Mouse (Mus musculus) neural tube, embryonic 14.5 days (tissue): ENCODE data around the gene Gm13283. TPM values are rescaled to one million over a fixed set of nuclear protein-coding genes. Genes with fewer than 3 reads are reported as not detected.
"Not testable (repeated sequence)": the region's sequence is repeated elsewhere in the genome, so short reads cannot be mapped to it uniquely, and the experiment has no call there.

Source experiments
- ATAC-seq: fragments of 200-750 bp; cut with Nextera tagmentation; 2 replicates; pipeline ENCODE4 v1.8.0; 2017; ENCODE audit warnings: low read depth, mild to moderate bottlenecking, moderate TSS enrichment, moderate library complexity
- H3K27ac ChIP-seq: fragments of 300-500 bp; sonication (generic); 2 replicates; pipeline ENCODE4 v1.5.1; 2014; ENCODE audit warnings: low read depth, mild to moderate bottlenecking, control low read depth, low read length, moderate library complexity, mixed read lengths
- H3K27me3 ChIP-seq: fragments of 300-500 bp; sonication (generic); 2 replicates; pipeline ENCODE4 v1.6.1; 2014; ENCODE audit warnings: low read length; ENCODE audit not compliant: control insufficient read depth, insufficient read depth
- H3K36me3 ChIP-seq: fragments of 300-500 bp; sonication (generic); 2 replicates; pipeline ENCODE4 v1.6.1; 2014; ENCODE audit warnings: low read length, mixed read lengths; ENCODE audit not compliant: control insufficient read depth, insufficient read depth
- H3K4me1 ChIP-seq: fragments of 300-500 bp; sonication (generic); 2 replicates; pipeline ENCODE4 v1.6.1; 2014; ENCODE audit warnings: low read length; ENCODE audit not compliant: control insufficient read depth, insufficient read depth
- H3K4me2 ChIP-seq: fragments of 300-500 bp; sonication (generic); 2 replicates; pipeline ENCODE4 v1.6.1; 2014; ENCODE audit warnings: mild to moderate bottlenecking, low read depth, low read length, control low read depth
- H3K4me3 ChIP-seq: fragments of 300-500 bp; sonication (generic); 2 replicates; pipeline ENCODE4 v1.5.1; 2014; ENCODE audit warnings: low read depth, low read length, control low read depth, mixed read lengths
- H3K9ac ChIP-seq: fragments of 300-500 bp; sonication (generic); replicated peaks from 2 replicates; pipeline ENCODE4 v1.6.1; 2014; ENCODE audit warnings: low read depth, mild to moderate bottlenecking, control low read depth, low read length, mixed read lengths
- H3K9me3 ChIP-seq: fragments of 300-500 bp; sonication (generic); 2 replicates; pipeline ENCODE4 v1.6.1; 2016; ENCODE audit warnings: low read length; ENCODE audit not compliant: control insufficient read depth
- WGBS: fragments of 180-500 bp; shearing (Covaris S2); extraction: QIAGEN DNeasy Blood & Tissue Kit; methylation state at CpG from one replicate; pipeline ENCODE4 v1.1.7; 2014; 5-methylcytosine and 5-hydroxymethylcytosine counted together
- polyA plus RNA-seq: library from polyadenylated mRNA; unstranded; fragments of >200 nt; fragmentation: Nextera tagmentation; extraction: Ambion mirVana; gene quantifications from 2 replicates; pipeline ENCODE4 v1.2.1, GENCODE M21; 2014

Gene Gm13283
- polyA plus RNA-seq, 1 experiment from 2014 or later: not detected

DNA sequence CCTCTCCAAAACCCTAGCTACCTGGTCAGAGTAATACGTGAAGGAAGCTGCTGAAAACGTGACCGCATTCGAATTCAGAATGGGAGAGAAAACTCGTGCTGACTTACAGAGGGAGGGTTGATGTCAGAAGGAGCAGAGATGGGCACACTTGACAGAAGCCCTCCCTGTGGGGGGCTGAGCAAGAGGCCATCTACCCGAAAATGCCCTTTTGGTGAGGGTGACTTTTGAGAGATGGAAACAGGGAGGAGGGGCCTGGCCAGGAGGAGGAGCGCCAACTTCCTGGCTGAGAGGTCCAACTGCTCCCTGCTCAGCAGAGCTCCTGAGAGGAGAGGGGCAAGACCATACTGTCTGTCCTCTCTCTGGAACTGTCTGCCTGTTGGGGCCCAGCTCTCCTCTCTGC is 21.9 kb downstream of the Gm13283 start, which contains the start of gene Ifnz:
Gene Ifnz, plus strand, starts transcription at position 301 of the 400 bp plus-strand sequence.
- H3K27me3 ChIP-seq, ATAC-seq, H3K4me2 ChIP-seq, H3K4me3 ChIP-seq, H3K36me3 ChIP-seq, H3K4me1 ChIP-seq, H3K9me3 ChIP-seq, H3K9ac ChIP-seq, H3K27ac ChIP-seq: not testable (repeated sequence)
- WGBS: 9% methylated on average over 1 of the region's 7 CpGs

DNA sequence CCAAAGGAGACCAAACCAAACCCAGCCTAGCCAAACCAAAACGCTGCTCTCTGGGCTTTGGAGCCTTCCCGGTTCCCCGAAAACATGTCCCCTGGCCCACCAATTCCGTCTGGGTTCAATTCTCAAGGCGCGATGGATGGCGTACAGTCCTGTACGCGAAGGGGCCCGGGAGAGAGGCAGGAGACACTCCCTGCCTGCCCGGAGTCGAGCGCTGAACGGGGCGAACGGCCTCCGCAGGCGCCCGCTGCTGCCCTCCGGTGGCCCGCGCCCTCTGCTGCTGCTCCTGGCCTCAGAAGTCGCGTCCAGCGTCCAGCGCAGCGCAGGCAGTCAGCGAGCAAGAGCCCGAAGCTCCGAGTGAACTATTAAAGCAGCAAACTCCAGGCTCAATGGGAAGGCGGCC is 22.4 kb downstream of the Gm13283 start:
- H3K36me3 ChIP-seq, H3K27ac ChIP-seq, H3K4me3 ChIP-seq, ATAC-seq, H3K4me2 ChIP-seq, H3K27me3 ChIP-seq, H3K4me1 ChIP-seq, H3K9me3 ChIP-seq, H3K9ac ChIP-seq: not testable (repeated sequence)
- WGBS: 0% methylated on average over 4 of the region's 31 CpGs

DNA sequence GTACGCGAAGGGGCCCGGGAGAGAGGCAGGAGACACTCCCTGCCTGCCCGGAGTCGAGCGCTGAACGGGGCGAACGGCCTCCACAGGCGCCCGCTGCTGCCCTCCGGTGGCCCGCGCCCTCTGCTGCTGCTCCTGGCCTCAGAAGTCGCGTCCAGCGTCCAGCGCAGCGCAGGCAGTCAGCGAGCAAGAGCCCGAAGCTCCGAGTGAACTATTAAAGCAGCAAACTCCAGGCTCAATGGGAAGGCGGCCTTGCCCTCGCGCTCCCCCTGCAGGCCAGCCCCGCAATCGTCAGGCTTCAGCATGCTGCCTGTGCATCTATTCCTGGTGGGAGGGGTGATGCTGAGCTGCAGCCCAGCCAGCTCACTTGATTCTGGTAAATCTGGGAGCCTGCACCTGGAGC is 25.5 kb downstream of the Gm13283 start, which contains the start of gene Gm13276:
Gene Gm13276, plus strand, starts transcription at position 301 of the 400 bp plus-strand sequence.
- WGBS: no CpG with 5 or more reads among the region's 27 CpGs
- not testable (repeated sequence) for H3K27me3 ChIP-seq, H3K36me3 ChIP-seq, H3K9me3 ChIP-seq, H3K27ac ChIP-seq, H3K4me1 ChIP-seq, H3K9ac ChIP-seq, H3K4me3 ChIP-seq, ATAC-seq, H3K4me2 ChIP-seq

DNA sequence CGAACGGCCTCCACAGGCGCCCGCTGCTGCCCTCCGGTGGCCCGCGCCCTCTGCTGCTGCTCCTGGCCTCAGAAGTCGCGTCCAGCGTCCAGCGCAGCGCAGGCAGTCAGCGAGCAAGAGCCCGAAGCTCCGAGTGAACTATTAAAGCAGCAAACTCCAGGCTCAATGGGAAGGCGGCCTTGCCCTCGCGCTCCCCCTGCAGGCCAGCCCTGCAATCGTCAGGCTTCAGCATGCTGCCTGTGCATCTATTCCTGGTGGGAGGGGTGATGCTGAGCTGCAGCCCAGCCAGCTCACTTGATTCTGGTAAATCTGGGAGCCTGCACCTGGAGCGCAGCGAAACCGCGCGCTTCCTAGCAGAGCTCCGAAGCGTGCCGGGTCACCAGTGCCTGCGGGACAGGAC is 28.5 kb downstream of the Gm13283 start, which contains the start of gene Gm13277:
Gene Gm13277, plus strand, starts transcription at position 231 of the 400 bp plus-strand sequence.
- not testable (repeated sequence) for ATAC-seq, H3K9me3 ChIP-seq, H3K4me1 ChIP-seq, H3K27ac ChIP-seq, H3K27me3 ChIP-seq, H3K4me3 ChIP-seq, H3K36me3 ChIP-seq, H3K4me2 ChIP-seq, H3K9ac ChIP-seq
- WGBS: 0% methylated on average over 1 of the region's 28 CpGs

DNA sequence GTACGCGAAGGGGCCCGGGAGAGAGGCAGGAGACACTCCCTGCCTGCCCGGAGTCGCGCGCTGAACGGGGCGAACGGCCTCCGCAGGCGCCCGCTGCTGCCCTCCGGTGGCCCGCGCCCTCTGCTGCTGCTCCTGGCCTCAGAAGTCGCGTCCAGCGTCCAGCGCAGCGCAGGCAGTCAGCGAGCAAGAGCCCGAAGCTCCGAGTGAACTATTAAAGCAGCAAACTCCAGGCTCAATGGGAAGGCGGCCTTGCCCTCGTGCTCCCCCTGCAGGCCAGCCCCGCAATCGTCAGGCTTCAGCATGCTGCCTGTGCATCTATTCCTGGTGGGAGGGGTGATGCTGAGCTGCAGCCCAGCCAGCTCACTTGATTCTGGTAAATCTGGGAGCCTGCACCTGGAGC is 31.3 kb downstream of the Gm13283 start, which contains the start of gene Gm13278:
Gene Gm13278, plus strand, starts transcription at position 301 of the 400 bp plus-strand sequence.
- H3K9me3 ChIP-seq: not testable (repeated sequence)
- WGBS: no CpG with 5 or more reads among the region's 28 CpGs

DNA sequence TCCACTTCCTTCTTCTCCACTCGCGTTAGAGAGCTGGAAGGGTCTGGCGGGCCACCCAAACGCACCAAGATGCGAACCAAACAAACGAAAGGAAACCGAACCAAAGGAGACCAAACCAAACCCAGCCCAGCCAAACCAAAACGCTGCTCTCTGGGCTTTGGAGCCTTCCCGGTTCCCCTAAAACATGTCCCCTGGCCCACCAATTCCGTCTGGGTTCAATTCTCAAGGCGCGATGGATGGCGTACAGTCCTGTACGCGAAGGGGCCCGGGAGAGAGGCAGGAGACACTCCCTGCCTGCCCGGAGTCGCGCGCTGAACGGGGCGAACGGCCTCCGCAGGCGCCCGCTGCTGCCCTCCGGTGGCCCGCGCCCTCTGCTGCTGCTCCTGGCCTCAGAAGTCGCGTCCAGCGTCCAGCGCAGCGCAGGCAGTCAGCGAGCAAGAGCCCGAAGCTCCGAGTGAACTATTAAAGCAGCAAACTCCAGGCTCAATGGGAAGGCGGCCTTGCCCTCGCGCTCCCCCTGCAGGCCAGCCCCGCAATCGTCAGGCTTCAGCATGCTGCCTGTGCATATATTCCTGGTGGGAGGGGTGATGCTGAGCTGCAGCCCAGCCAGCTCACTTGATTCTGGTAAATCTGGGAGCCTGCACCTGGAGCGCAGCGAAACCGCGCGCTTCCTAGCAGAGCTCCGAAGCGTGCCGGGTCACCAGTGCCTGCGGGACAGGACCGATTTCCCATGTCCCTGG is 34.2 kb downstream of the Gm13283 start, which contains the start of gene Gm13275:
Gene Gm13275, plus strand, starts transcription at position 552 of the 740 bp plus-strand sequence.
- H3K9ac ChIP-seq, ATAC-seq, H3K4me3 ChIP-seq, H3K27ac ChIP-seq, H3K36me3 ChIP-seq, H3K4me1 ChIP-seq, H3K9me3 ChIP-seq, H3K27me3 ChIP-seq, H3K4me2 ChIP-seq: not testable (repeated sequence)
- WGBS: 2% methylated on average over 5 of the region's 52 CpGs

More for the DNA sequence above, 31.3 kb downstream of the Gm13283 start, which contains the start of gene Gm13278:
- not testable (repeated sequence) for H3K36me3 ChIP-seq, H3K4me3 ChIP-seq, H3K9ac ChIP-seq, H3K4me1 ChIP-seq, H3K27me3 ChIP-seq, H3K4me2 ChIP-seq, ATAC-seq, H3K27ac ChIP-seq

DNA sequence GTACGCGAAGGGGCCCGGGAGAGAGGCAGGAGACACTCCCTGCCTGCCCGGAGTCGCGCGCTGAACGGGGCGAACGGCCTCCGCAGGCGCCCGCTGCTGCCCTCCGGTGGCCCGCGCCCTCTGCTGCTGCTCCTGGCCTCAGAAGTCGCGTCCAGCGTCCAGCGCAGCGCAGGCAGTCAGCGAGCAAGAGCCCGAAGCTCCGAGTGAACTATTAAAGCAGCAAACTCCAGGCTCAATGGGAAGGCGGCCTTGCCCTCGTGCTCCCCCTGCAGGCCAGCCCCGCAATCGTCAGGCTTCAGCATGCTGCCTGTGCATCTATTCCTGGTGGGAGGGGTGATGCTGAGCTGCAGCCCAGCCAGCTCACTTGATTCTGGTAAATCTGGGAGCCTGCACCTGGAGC is 37.2 kb downstream of the Gm13283 start, which contains the start of gene Gm13279:
Gene Gm13279, plus strand, starts transcription at position 301 of the 400 bp plus-strand sequence.
- H3K9ac ChIP-seq, H3K4me2 ChIP-seq, H3K9me3 ChIP-seq, H3K36me3 ChIP-seq, ATAC-seq, H3K4me3 ChIP-seq, H3K27me3 ChIP-seq, H3K27ac ChIP-seq, H3K4me1 ChIP-seq: not testable (repeated sequence)
- no CpG with 5 or more reads among the region's 28 CpGs for WGBS

DNA sequence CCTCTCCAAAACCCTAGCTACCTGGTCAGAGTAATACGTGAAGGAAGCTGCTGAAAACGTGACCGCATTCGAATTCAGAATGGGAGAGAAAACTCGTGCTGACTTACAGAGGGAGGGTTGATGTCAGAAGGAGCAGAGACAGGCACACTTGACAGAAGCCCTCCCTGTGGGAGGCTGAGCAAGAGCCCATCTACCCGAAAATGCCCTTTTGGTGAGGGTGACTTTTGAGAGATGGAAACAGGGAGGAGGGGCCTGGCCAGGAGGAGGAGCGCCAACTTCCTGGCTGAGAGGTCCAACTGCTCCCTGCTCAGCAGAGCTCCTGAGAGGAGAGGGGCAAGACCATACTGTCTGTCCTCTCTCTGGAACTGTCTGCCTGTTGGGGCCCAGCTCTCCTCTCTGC is 39.4 kb downstream of the Gm13283 start, which contains the start of gene Gm13285:
Gene Gm13285, plus strand, starts transcription at position 301 of the 400 bp plus-strand sequence.
- not testable (repeated sequence) for H3K4me2 ChIP-seq, H3K9me3 ChIP-seq, H3K9ac ChIP-seq, ATAC-seq, H3K27ac ChIP-seq, H3K4me3 ChIP-seq, H3K27me3 ChIP-seq, H3K4me1 ChIP-seq, H3K36me3 ChIP-seq
- 0% methylated on average over 1 of the region's 7 CpGs for WGBS

DNA sequence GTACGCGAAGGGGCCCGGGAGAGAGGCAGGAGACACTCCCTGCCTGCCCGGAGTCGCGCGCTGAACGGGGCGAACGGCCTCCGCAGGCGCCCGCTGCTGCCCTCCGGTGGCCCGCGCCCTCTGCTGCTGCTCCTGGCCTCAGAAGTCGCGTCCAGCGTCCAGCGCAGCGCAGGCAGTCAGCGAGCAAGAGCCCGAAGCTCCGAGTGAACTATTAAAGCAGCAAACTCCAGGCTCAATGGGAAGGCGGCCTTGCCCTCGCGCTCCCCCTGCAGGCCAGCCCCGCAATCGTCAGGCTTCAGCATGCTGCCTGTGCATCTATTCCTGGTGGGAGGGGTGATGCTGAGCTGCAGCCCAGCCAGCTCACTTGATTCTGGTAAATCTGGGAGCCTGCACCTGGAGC is 43.0 kb downstream of the Gm13283 start, which contains the start of gene Gm13287:
Gene Gm13287, plus strand, starts transcription at position 301 of the 400 bp plus-strand sequence.
- not testable (repeated sequence) for ATAC-seq, H3K27ac ChIP-seq, H3K4me3 ChIP-seq, H3K9me3 ChIP-seq, H3K9ac ChIP-seq, H3K27me3 ChIP-seq, H3K36me3 ChIP-seq, H3K4me2 ChIP-seq, H3K4me1 ChIP-seq
- WGBS: no CpG with 5 or more reads among the region's 29 CpGs
